Mouse (Mus musculus) embryo, embryonic 11.5 days (tissue): ENCODE results near the gene Rbm11.

ENCODE experiments used
- DNase-seq: peaks from one replicate; pipeline ENCODE4 v3.0.0-alpha.2; 2012; ENCODE audit warnings: low read depth, low spot score

Rbm11 gene

GRCm38 (mm10) chr16:75592671-75593500 is at the start of gene Rbm11:
Gene Rbm11, plus strand, starts transcription at chr16:75592844.
- peak; percentile 64 for DNase-seq

- no peak for DNase-seq
Observed at GRCm38 (mm10) chr16:75545310-75545709, 47.3 kb upstream of the Rbm11 start.

- no peak for DNase-seq
Observed at GRCm38 (mm10) chr16:75562910-75563309, 29.7 kb upstream of the Rbm11 start.

GRCm38 (mm10) chr16:75582279-75582678 is 10.4 kb upstream of the Rbm11 start:
- DNase-seq = no peak

GRCm38 (mm10) chr16:75585961-75586360 is 6.7 kb upstream of the Rbm11 start, which contains the start of gene Lipi:
Gene Lipi, minus strand, starts transcription at chr16:75586061.
- DNase-seq = no peak

- no peak for DNase-seq
Observed at GRCm38 (mm10) chr16:75586466-75586865, 6.2 kb upstream of the Rbm11 start.

GRCm38 (mm10) chr16:75593501-75594183 is 998 bp downstream of the Rbm11 start:
- DNase-seq = no peak

- DNase-seq = no peak
Observed at GRCm38 (mm10) chr16:75606415-75606814, 13.8 kb downstream of the Rbm11 start.

- DNase-seq = no peak
Observed at GRCm38 (mm10) chr16:75612561-75612960, 19.9 kb downstream of the Rbm11 start.

GRCm38 (mm10) chr16:75617651-75618349 is 25.2 kb downstream of the Rbm11 start:
- DNase-seq = peak; percentile 54

GRCm38 (mm10) chr16:75627862-75628261 is 35.2 kb downstream of the Rbm11 start:
- DNase-seq = no peak
